Mouse (Mus musculus): ENCODE data around the gene Fchsd2.

GRCm38 (mm10) chr7:101133591-101133990 lies 40.9 kb downstream of the Fchsd2 start:
- TF ChIP-seq POLR2A (IDR thresholded peaks at IDR 0.05; ENCODE audit: insufficient read depth, low read length) (no peak), CTCF (IDR thresholded peaks at IDR 0.05; ENCODE audit: low read depth, low read length) (no peak), EP300 (IDR thresholded peaks at IDR 0.05; ENCODE audit: insufficient read depth, low read depth, low read length) (no peak)
